Mouse (Mus musculus) Muller cell, postnatal 12 days (primary cell): Measurements from ENCODE around the gene a.
A peak's percentile ranks its signal among the peaks of the same experiment; 100 is the strongest.
"Not testable (repeated sequence)": the region's sequence is repeated elsewhere in the genome, so short reads cannot be mapped to it uniquely, and the experiment has no call there.

Source experiments
- DNase-seq: peaks from one replicate; pipeline ENCODE4 v3.0.0-alpha.2; 2015; ENCODE audit errors: inconsistent ontology term

The a gene

GRCm38 (mm10) chr2:154836537-154836936, 45.3 kb downstream of the a start:
- no peak for DNase-seq

- DNase-seq, result no peak
Measured at GRCm38 (mm10) chr2:154848086-154848485, 56.9 kb downstream of the a start.

DNA sequence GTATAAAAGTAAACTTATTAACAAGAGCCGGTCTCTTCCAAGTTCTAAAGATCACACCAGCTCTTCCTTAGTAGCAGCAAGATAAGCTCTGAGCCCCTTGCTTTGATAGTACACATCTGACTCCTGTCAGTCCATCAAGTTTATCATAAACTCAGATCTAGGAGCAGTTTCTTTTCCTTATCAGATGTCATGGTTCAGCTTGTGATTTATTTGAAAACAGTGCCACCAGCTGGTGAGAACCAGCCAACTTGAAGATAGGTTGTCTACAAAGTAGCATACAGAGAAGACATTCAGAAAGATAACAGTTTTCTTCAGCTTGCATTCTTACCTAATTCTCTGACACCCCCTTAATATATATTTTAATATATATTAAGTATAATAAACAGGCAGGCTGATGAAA, 64.2 kb downstream of the a start:
- peak; percentile 44 for DNase-seq

DNA sequence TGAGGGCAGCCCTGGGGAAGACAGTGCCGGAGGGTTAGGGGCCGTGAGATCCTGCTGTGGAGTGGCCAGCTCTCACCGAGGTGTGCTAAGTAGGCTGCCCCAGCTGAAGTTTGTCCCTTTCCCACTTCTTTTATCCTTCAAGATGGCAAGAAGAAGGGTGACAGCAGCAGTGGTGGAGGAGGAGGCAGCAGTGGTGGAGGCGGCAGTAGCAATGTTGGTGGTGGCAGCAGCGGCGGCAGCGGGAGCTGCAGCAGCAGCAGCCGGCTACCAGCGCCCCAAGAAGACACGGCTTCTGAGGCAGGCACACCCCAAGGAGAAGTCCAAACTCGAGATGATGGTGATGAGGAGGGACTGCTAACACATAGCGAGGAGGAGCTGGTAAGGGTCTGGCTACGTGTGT, 72.5 kb downstream of the a start:
- DNase-seq, result no peak

- no peak for DNase-seq
Measured at GRCm38 (mm10) chr2:154865696-154866095, 74.5 kb downstream of the a start.

DNA sequence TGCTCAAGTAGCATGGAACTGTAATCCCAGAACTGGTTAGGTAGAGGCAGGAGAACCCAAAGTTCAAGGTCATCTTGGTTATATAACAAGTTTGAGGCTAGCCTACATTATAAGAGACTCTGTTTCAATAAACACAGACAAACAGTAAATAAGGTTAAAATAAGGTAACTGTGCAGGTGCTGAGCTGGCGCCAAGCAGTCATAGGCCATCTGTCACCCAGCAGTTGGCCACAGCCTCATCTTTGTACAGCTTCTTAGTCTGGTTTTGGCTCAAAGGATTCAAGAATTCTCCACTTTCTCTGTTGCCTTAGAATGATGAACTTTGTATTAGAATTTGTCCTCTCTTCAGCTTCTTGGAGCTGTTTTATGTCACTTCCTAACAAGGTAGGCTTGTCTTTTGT, 76.9 kb downstream of the a start:
- DNase-seq, result no peak

- DNase-seq, result no peak
Measured at GRCm38 (mm10) chr2:154869954-154870641, 78.9 kb downstream of the a start.

GRCm38 (mm10) chr2:154876621-154877020, 85.4 kb downstream of the a start:
- DNase-seq, result no peak

DNA sequence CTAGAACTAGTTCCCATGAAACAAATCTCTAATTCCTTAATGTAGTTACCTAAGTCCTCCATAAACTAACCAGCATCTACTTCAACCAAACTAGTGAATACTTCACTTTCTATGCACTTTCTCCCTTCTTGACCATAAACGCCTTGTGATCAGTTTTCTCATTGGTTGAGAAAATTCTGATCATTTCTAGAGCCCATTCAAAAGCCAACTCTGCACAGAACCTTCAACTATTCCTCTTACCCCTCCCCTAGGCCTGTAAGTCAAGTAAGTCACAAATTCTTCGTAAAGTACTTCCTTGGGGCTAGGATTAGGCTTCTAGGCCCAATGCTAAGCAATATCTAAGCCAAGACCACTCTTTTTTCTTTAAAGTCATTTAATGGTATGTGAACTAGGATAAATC, 100.4 kb downstream of the a start:
- peak; percentile 26 for DNase-seq

DNA sequence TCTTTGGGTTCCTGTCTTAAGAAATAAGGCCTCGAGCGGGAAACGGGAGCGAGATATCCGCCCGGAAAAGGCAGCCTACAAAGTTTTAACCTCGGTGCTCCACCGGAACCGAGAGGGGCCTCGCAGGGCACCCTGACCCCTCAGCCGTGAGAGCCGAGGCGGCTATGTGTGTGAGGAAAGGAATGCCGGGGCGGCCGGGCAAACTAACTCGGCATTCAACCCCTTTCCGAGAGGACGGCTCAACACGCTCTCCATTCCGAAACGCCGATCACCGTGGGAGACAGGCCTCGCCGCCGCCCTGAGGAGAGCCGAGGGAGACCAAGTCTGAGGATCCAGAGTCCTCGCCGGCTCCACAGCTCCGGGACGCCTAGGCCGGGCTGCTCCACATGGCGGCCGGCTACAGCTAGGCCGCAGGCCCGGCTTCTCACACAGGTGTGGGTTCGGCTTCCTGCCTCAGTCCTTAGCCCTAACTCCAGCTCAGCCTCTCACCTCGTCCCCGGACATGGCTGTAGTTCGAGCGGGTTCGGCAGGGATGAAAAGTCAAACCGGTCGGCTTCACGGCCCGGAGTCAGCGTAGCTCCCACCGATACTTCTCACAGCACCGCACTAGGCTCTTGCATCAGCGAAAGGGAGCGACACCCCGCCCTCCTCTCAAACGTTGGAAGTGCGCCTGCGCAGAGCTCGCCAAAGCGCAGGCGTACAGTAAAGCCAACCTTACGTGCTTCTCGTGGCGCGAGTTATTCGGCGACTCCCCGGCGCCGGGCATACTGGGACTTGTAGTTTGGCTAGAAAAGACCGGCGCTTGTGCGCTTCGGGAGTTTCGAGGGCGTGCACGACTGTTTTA, 101.2 kb downstream of the a start, which contains the start of gene Eif2s2:
Eif2s2 (minus strand) TSS at position 735 of the 844 bp plus-strand sequence.
- peak; percentile 98 for DNase-seq

DNA sequence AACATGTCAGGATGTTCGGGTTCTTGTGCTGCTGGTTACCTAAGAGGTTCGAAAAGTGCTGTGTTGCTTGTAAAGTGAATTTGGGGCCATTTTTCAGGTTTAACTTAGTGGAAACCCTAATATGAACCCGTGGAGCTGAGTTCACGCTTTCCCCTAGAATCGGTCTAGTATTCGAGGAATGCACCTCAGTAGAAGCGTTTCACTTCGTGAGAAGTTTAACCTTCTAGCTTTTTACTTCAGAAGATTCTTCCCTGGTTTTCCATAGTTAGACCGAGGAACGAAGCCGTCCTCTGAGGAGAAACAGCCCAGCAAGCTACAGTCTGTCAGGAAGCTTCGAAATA, 101.8 kb downstream of the a start:
- no peak for DNase-seq

- DNase-seq, result no peak
Measured at GRCm38 (mm10) chr2:154893548-154893947, 102.3 kb downstream of the a start.

DNA sequence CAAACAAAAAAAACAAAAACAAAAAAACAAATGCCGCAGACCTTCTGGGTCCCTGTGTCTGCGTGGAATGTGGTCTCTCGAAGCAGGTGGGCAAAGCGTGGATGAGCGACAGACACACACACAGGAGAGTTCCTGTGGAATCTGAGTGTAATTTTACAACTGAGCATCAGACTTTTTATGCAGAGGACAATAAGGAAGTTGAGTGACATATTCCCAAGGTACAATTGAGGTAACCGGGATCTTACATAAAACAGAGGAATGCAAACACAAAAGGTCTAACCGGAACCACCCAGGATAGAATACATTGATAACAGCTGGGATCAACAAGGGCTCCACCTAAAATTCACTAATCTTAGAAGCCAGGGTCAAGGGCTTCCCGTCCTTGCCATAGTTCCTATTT, 107.8 kb downstream of the a start:
- DNase-seq, result not testable (repeated sequence)

DNA sequence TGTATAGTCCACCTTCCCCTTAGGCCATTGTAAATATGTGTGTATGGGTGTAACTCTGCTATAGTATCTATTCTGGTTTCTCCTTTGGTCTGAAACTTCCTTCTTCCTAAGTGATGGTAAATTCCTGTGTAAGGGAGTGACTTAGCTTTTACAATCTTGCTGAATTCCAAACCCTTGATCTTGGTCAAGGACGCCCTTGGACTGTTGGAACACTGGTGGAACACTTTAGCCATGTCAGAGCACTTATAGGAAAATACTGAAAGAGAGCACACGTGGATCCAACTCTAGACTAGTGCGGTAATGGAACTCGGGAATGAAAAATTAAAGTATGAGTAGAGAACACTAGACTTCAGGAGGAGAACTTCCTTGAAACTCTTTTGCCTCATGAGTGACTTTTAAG, 108.2 kb downstream of the a start:
- not testable (repeated sequence) for DNase-seq

DNA sequence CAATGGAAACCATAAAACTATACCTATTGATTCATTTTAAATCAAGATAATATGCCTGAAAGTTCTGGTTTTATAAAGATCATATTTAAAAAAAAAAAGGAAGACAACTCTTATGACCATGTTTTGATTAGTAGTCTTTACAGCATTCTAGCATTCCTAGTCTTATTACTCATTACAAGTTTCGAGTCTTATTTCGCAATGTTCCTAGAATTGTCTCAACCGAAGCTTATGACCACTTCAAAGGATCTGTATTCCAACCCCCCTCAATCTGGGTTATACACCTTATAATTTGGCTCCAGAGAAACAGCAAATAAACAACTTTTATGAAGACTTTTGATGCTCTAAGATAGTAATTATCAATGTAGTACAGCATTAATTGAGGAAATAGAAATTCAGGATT, 110.9 kb downstream of the a start:
- DNase-seq, result no peak

DNA sequence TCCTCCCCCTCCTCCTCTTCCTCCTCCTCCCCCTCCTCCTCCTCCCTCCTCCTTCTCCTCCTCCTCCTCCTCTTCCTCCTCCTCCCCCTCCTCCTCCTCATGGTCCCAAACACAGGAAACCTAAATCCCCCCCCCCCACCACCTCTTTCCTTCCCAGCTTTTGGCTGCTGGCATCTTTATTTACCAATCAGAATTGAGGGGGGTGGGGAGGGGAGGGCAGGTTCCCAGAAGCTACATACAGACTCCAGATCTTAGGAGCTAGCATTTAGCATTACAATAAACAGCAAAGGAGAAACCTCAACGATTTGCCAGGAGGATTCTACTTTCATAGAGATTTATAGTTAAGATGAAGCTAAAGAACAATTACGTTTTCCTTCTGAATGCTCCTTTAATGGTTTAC, 114.6 kb downstream of the a start:
- no peak for DNase-seq

DNA sequence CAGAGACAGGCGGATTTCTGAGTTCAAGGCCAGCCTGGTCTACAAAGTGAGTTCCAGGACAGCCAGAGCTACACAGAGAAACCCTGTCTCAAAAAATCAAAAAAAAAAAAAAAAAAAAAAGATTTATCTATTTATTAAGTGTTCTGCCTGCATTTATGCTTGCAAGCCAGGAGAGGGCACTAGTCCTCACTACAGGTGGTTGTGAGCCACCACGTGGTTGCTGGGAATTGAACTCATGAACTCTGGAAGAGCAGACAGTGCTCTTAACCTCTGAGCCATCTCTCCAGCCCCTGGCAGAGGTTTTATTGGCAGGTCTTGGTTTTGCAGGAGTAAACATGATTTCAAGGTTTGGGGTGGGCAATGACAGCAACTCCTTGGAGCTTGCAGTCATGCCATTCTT, 117.0 kb downstream of the a start:
- not testable (repeated sequence) for DNase-seq

- no peak for DNase-seq
Measured at GRCm38 (mm10) chr2:154909789-154910188, 118.6 kb downstream of the a start.

DNA sequence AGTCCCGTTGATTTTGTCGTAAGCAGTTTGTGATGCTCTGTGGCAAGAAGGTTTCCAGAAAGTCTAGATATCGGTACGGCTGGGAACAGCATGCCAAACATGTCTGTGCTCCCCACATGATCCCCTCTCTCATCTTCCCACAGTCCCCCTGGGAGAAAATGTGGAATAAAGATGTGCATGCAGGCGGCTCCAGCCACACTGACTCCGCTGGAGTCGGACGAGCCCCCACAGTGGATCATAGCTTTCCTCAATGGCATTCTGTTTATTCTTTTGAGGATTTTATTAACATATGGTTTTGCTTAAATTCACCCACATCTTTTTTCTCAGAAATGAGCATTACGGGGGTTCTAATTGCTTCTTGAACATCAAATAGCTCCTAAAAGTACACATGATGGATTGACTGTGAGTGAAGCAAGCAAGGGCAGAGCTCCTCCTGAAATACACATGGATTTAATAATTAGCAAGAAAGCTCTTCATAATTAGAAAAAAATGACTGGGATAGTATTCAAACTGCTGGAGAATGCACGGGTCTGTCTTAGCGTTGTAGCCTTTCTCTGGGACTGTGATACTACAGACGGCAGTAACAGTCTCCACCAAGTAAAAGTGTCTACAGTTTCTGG, 124.8 kb downstream of the a start:
- DNase-seq, result no peak

- DNase-seq, result no peak
Measured at GRCm38 (mm10) chr2:154916547-154916946, 125.3 kb downstream of the a start.

DNA sequence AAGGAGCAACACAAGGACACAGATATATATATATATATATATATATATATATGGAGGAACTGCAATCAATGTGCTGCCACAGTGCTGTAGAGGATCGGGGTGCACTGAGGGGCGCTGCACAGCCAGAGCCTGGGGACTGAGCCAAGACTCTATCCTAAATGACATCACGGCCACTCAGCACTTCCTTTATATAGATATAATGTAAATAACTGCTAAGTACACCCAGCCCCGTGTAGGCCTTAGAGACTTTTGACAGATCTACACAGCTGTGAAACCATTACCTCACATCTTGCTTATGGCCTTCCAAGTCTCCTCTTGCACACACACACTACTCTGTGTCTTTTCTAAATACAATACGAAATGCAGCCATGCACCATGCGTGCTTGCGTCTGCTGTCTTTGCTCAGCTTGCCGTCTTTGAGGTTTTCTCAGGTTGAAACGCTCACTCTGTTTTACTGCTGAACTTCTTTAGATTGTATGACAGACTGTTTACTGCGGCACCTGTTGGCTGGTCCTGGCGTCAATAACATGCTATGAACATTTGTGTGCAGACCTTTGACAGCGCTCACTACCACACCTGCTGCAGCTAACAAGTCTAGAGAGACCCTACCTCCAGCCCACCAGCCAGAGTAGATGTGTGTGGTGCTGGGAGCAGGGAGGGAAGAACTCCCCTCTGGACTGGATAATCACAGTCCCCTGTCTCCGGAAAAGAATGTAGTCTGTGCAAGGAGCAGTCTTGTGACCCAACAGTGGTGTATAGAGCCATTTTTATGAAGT, 126.9 kb downstream of the a start:
- no peak for DNase-seq

GRCm38 (mm10) chr2:154920896-154921295, 129.7 kb downstream of the a start:
- no peak for DNase-seq
